Mouse (Mus musculus): ENCODE results near the gene Marc2.
A peak's percentile ranks its signal among the peaks of the same experiment; 100 is the strongest.

Gene Marc2

GRCm38 (mm10) chr1:184808418-184809012, 37.7 kb downstream of the Marc2 start:
- DNase-seq (ENCODE audit: low read depth), result no peak

GRCm38 (mm10) chr1:184807627-184808417, 38.4 kb downstream of the Marc2 start:
- no peak for DNase-seq (ENCODE audit: low read depth)

- no peak for DNase-seq (ENCODE audit: low read depth)
These were observed 39.1 kb downstream of the Marc2 start for GRCm38 (mm10) chr1:184807123-184807522.

GRCm38 (mm10) chr1:184805749-184806148, 40.5 kb downstream of the Marc2 start:
- no peak for DNase-seq (ENCODE audit: low read depth)

- peak; percentile 63 for DNase-seq (ENCODE audit: low read depth)
These were observed 52.9 kb downstream of the Marc2 start for GRCm38 (mm10) chr1:184793163-184793876.

- DNase-seq (ENCODE audit: low read depth), result peak; percentile 52
These were observed 55.1 kb downstream of the Marc2 start for GRCm38 (mm10) chr1:184791109-184791508.

GRCm38 (mm10) chr1:184786376-184787151, 59.7 kb downstream of the Marc2 start:
- no peak for DNase-seq (ENCODE audit: low read depth)

- no peak for DNase-seq (ENCODE audit: low read depth)
These were observed 62.6 kb downstream of the Marc2 start for GRCm38 (mm10) chr1:184783641-184784040.

- DNase-seq (ENCODE audit: low read depth), result no peak
These were observed 64.1 kb downstream of the Marc2 start for GRCm38 (mm10) chr1:184782161-184782513.

- no peak for DNase-seq (ENCODE audit: low read depth)
These were observed 64.7 kb downstream of the Marc2 start for GRCm38 (mm10) chr1:184781286-184782160.

- no peak for DNase-seq (ENCODE audit: low read depth)
These were observed 68.1 kb downstream of the Marc2 start for GRCm38 (mm10) chr1:184778157-184778556.

- DNase-seq (ENCODE audit: low read depth), result no peak
These were observed 69.0 kb downstream of the Marc2 start for GRCm38 (mm10) chr1:184777061-184777795.

GRCm38 (mm10) chr1:184775289-184775688, 71.0 kb downstream of the Marc2 start:
- no peak for DNase-seq (ENCODE audit: low read depth)

- DNase-seq (ENCODE audit: low read depth), result no peak
These were observed 74.4 kb downstream of the Marc2 start for GRCm38 (mm10) chr1:184771891-184772249.

- peak; percentile 66 for DNase-seq (ENCODE audit: low read depth)
These were observed 74.9 kb downstream of the Marc2 start for GRCm38 (mm10) chr1:184771202-184771890.

- no peak for DNase-seq (ENCODE audit: low read depth)
These were observed 82.4 kb downstream of the Marc2 start for GRCm38 (mm10) chr1:184763866-184764265.
